Mouse (Mus musculus): ENCODE measurements around the gene Scaf4. TPM values are rescaled to one million over a fixed set of nuclear protein-coding genes. Genes with fewer than 3 reads are reported as not detected.

The Scaf4 gene
- polyA plus RNA-seq, 1 experiment = 127 TPM

- TF ChIP-seq EP300 (IDR thresholded peaks at IDR 0.05; ENCODE audit: insufficient read depth, low read depth, low read length) = no peak
- no peak for TF ChIP-seq POLR2A (IDR thresholded peaks at IDR 0.05; ENCODE audit: insufficient read depth, low read length)
- no peak for TF ChIP-seq CTCF (IDR thresholded peaks at IDR 0.05; ENCODE audit: low read depth, low read length)
- Histone ChIP-seq H3K4me3 (ENCODE audit: low read depth, low read length) (no peak overlapping the region), H3K9ac (ENCODE audit: low read depth, poor library complexity, severe bottlenecking) (no peak overlapping the region), H3K9me3 (replicated peaks; ENCODE audit: control insufficient read depth, insufficient read depth, low read length, poor library complexity, severe bottlenecking) (no peaks in the 10 kb centered on the region), H3K4me1 (ENCODE audit: control insufficient read depth, insufficient read depth, low read length) (no peaks in the 10 kb centered on the region), H3K27me3 (ENCODE audit: control insufficient read depth, insufficient read depth, low read length, poor library complexity, severe bottlenecking) (no peaks in the 10 kb centered on the region), H3K36me3 (ENCODE audit: control insufficient read depth, insufficient read depth, low read length, poor library complexity, severe bottlenecking) (no peaks in the 10 kb centered on the region), H3K27ac (ENCODE audit: insufficient read depth, low read length) (no peak overlapping the region)
These were observed 106.9 kb downstream of the Scaf4 start for GRCm38 (mm10) chr16:90177425-90177824.

DNA sequence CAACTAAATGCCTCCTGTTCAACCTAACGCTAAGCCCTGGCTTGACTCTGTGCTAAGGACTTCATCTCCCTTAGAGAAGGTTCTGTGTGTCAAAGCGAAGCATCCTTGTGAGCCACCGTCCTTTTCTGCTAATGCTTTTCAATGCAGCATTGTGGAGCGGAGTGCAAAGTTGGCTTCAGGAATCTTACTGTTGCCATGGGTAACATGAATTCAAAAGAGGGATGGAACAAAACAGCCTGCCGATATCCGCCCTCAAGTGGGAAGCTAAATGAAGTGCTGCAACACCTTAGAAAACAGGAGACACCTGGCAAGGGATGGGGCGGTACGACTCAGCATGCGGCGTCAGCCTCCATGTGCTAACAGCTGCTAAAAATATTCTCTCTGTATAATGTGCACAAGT is 107.8 kb downstream of the Scaf4 start:
- H3K4me3 ChIP-seq (ENCODE audit: low read depth, low read length) = no peak overlapping the region
- H3K9ac ChIP-seq (ENCODE audit: low read depth, poor library complexity, severe bottlenecking) = no peak overlapping the region
- no peaks in the 10 kb centered on the region for H3K4me1 ChIP-seq (ENCODE audit: control insufficient read depth, insufficient read depth, low read length)
- H3K27me3 ChIP-seq (ENCODE audit: control insufficient read depth, insufficient read depth, low read length, poor library complexity, severe bottlenecking) = no peaks in the 10 kb centered on the region
- TF ChIP-seq CTCF (IDR thresholded peaks at IDR 0.05; ENCODE audit: low read depth, low read length) (no peak), EP300 (IDR thresholded peaks at IDR 0.05; ENCODE audit: insufficient read depth, low read depth, low read length) (no peak), POLR2A (IDR thresholded peaks at IDR 0.05; ENCODE audit: insufficient read depth, low read length) (no peak)
- no peaks in the 10 kb centered on the region for H3K9me3 ChIP-seq (replicated peaks; ENCODE audit: control insufficient read depth, insufficient read depth, low read length, poor library complexity, severe bottlenecking)
- H3K36me3 ChIP-seq (ENCODE audit: control insufficient read depth, insufficient read depth, low read length, poor library complexity, severe bottlenecking) = no peaks in the 10 kb centered on the region
- H3K27ac ChIP-seq (ENCODE audit: insufficient read depth, low read length) = no peak overlapping the region

Other genes with a start within 250 kb of the Scaf4 start
- 22.4 and 24.4 TPM in 2 replicates for gene Tiam1, start 140.7 kb downstream of the Scaf4 start, polyA plus RNA-seq (2011; ENCODE audit: insufficient read depth, insufficient read length, low read depth, missing spikeins)
- 797 and 822 TPM in 2 replicates for gene Sod1, start 63.7 kb downstream of the Scaf4 start, polyA plus RNA-seq (2011; ENCODE audit: insufficient read depth, insufficient read length, low read depth, missing spikeins)
- 13.6 and 15.5 TPM in 2 replicates for gene Hunk, start 101.5 kb upstream of the Scaf4 start, polyA plus RNA-seq (2011; ENCODE audit: insufficient read depth, insufficient read length, low read depth, missing spikeins)

Measured in ES-Bruce4 (cell line).